In genomic region chr5:136862806-136863205, GRCm38 (mm10) we compare ENCODE assay signal across 11 mouse cellular contexts. TPM values are rescaled to one million over a fixed set of nuclear protein-coding genes. Genes with fewer than 3 reads are reported as not detected.
A peak's percentile ranks its signal among the peaks of the same experiment; 100 is the strongest.
DNase-seq lines count a peak whose midpoint lies in the region; ATAC-seq and TF ChIP-seq lines count a peak whose summit lies in the region.
"Had no signal": no experiment of that assay in that cellular context is flagged by ENCODE, and none has a peak within 500 bp of the region (broad histone marks: within the 10 kb centered on the region; RNA-seq: fewer than 3 reads in every experiment).

No protein-coding gene starts in this region.

- intact Hi-C loops in heart, adult 2 months (cut with DNase I): no loop called here

- no peak overlapping the region for H3K4me3 ChIP-seq in heart, embryonic 15.5 days
- H3K4me3 ChIP-seq in heart, adult 2 months: no peak overlapping the region
- no peak overlapping the region for H3K4me3 ChIP-seq in midbrain, embryonic 11.5 days (ENCODE audit: low read depth, low read length)
- no peak overlapping the region for H3K4me3 ChIP-seq in midbrain, postnatal 0 days (ENCODE audit: low read depth, low read length)
- H3K4me3 ChIP-seq in limb, embryonic 12.5 days (replicated peaks): no peak overlapping the region
- H3K4me3 ChIP-seq: erythroblast, embryonic 14.5 days; midbrain, embryonic 15.5 days had no signal

- TF ChIP-seq POLR2A in heart, adult 2 months (IDR thresholded peaks at IDR 0.05; ENCODE audit: insufficient read depth, low read depth, low read length): no peak

- H3K27ac ChIP-seq in heart, embryonic 15.5 days: 0 out of 2 replicates have a peak overlapping the region, but pooled peaks have one; percentile 77
- H3K27ac ChIP-seq in heart, adult 2 months: no peak overlapping the region
- no peak overlapping the region for H3K27ac ChIP-seq in midbrain, embryonic 11.5 days (ENCODE audit: low read depth, low read length)
- H3K27ac ChIP-seq in midbrain, postnatal 0 days (ENCODE audit: low read depth, low read length): no peak overlapping the region
- peak overlapping the region; percentile 99 for H3K27ac ChIP-seq in limb, embryonic 12.5 days

- no peak overlapping the region for H3K4me2 ChIP-seq in heart, embryonic 15.5 days
- no peak overlapping the region for H3K4me2 ChIP-seq in midbrain, embryonic 11.5 days
- H3K4me2 ChIP-seq in midbrain, postnatal 0 days (ENCODE audit: low read depth, low read length, poor library complexity, severe bottlenecking): no peak overlapping the region
- H3K4me2 ChIP-seq in limb, embryonic 12.5 days: 0 out of 2 replicates have a peak overlapping the region, but pooled peaks have one; percentile 48
- H3K4me2 ChIP-seq: midbrain, embryonic 15.5 days had no signal

- TF ChIP-seq CTCF in heart, adult 2 months (IDR thresholded peaks at IDR 0.05): no peak
- TF ChIP-seq CTCF in midbrain, postnatal 0 days (IDR thresholded peaks at IDR 0.05): no peak

- H3K9me3 ChIP-seq in heart, embryonic 15.5 days (replicated peaks): no peaks in the 10 kb centered on the region
- no peaks in the 10 kb centered on the region for H3K9me3 ChIP-seq in midbrain, embryonic 11.5 days (ENCODE audit: control insufficient read depth, low read length)
- no peaks in the 10 kb centered on the region for H3K9me3 ChIP-seq in midbrain, postnatal 0 days (ENCODE audit: low read length)
- H3K9me3 ChIP-seq in limb, embryonic 12.5 days: peaks cover 5% of the 10 kb centered on the region; the same call in 1 of the 2 replicates
- H3K9me3 ChIP-seq: midbrain, embryonic 15.5 days had no signal

- peaks cover 21% of the 10 kb centered on the region for H3K4me1 ChIP-seq in heart, embryonic 15.5 days (replicated peaks)
- peaks cover 2% of the 10 kb centered on the region; the same call in 1 of the 2 replicates for H3K4me1 ChIP-seq in heart, adult 2 months (ENCODE audit: control insufficient read depth, insufficient read depth, low read length)
- peaks cover 11% of the 10 kb centered on the region for H3K4me1 ChIP-seq in midbrain, embryonic 11.5 days (ENCODE audit: control insufficient read depth, insufficient read depth, low read length)
- 0 out of 2 replicates have a peak, but pooled peaks cover 3% of the 10 kb centered on the region for H3K4me1 ChIP-seq in midbrain, postnatal 0 days (ENCODE audit: insufficient read depth, low read length)
- H3K4me1 ChIP-seq in limb, embryonic 12.5 days (replicated peaks): peaks cover 49% of the 10 kb centered on the region

- 0 out of 2 replicates have a peak overlapping the region, but pooled peaks have one; percentile 6 for H3K9ac ChIP-seq in heart, embryonic 15.5 days
- H3K9ac ChIP-seq in heart, adult 2 months (ENCODE audit: low read depth, low read length): no peak overlapping the region
- no peak overlapping the region for H3K9ac ChIP-seq in midbrain, embryonic 11.5 days (ENCODE audit: low read length)
- H3K9ac ChIP-seq in midbrain, postnatal 0 days (replicated peaks; ENCODE audit: low read length, poor library complexity, severe bottlenecking): no peak overlapping the region
- H3K9ac ChIP-seq in limb, embryonic 12.5 days (replicated peaks): no peak overlapping the region
- H3K9ac ChIP-seq: midbrain, embryonic 15.5 days had no signal

- no peaks in the 10 kb centered on the region for H3K36me3 ChIP-seq in heart, embryonic 15.5 days
- no peaks in the 10 kb centered on the region for H3K36me3 ChIP-seq in heart, adult 2 months (ENCODE audit: control insufficient read depth, insufficient read depth, low read length)
- H3K36me3 ChIP-seq in midbrain, embryonic 11.5 days (ENCODE audit: control insufficient read depth, insufficient read depth, low read length): no peaks in the 10 kb centered on the region
- no peaks in the 10 kb centered on the region for H3K36me3 ChIP-seq in midbrain, postnatal 0 days (ENCODE audit: insufficient read depth, low read length)
- peaks cover 22% of the 10 kb centered on the region; the same call in 1 of the 2 replicates for H3K36me3 ChIP-seq in limb, embryonic 12.5 days
- H3K36me3 ChIP-seq: midbrain, embryonic 15.5 days had no signal

- peaks cover 25% of the 10 kb centered on the region for H3K27me3 ChIP-seq in heart, embryonic 15.5 days
- H3K27me3 ChIP-seq in heart, adult 2 months (ENCODE audit: control insufficient read depth, insufficient read depth, low read length): no peaks in the 10 kb centered on the region
- H3K27me3 ChIP-seq in midbrain, embryonic 11.5 days (ENCODE audit: control insufficient read depth, insufficient read depth, low read length): no peaks in the 10 kb centered on the region
- 0 out of 2 replicates have a peak, but pooled peaks cover 3% of the 10 kb centered on the region for H3K27me3 ChIP-seq in midbrain, postnatal 0 days (ENCODE audit: insufficient read depth, low read length)
- H3K27me3 ChIP-seq in limb, embryonic 12.5 days: no peaks in the 10 kb centered on the region
- H3K27me3 ChIP-seq: midbrain, embryonic 15.5 days had no signal

- TF ChIP-seq EP300 in heart, adult 2 months (IDR thresholded peaks at IDR 0.05; ENCODE audit: insufficient read depth, low read depth, low read length): no peak

- no peak for ATAC-seq in heart, embryonic 15.5 days (replicated peaks; ENCODE audit: insufficient number of reproducible peaks, insufficient read depth, low FRiP score, low read depth)
- no peak for ATAC-seq in midbrain, embryonic 11.5 days (ENCODE audit: low FRiP score)
- no peak for ATAC-seq in midbrain, postnatal 0 days (ENCODE audit: low FRiP score)
- ATAC-seq in limb, embryonic 12.5 days (ENCODE audit: insufficient number of reproducible peaks, insufficient read depth, low FRiP score, low TSS enrichment, low read depth): no peak
- ATAC-seq: midbrain, embryonic 15.5 days had no signal

- H3K79me2 ChIP-seq in heart, adult 2 months (replicated peaks; ENCODE audit: control insufficient read depth, insufficient read depth, low read length): no peaks in the 10 kb centered on the region

- WGBS in heart, embryonic 15.5 days: 60% methylated on average over 4 of the region's 4 CpGs
- 74% methylated on average over 4 of the region's 4 CpGs for WGBS in heart, adult 2 months
- 49% methylated on average over 4 of the region's 4 CpGs for WGBS in midbrain, embryonic 11.5 days
- 59% methylated on average over 4 of the region's 4 CpGs for WGBS in midbrain, postnatal 0 days
- 38% methylated on average over 4 of the region's 4 CpGs for WGBS in limb, embryonic 12.5 days

- no peak for DNase-seq in heart, adult 2 months
- DNase-seq in midbrain, embryonic 11.5 days (ENCODE audit: low spot score, missing footprints): peak; percentile 86
- DNase-seq in midbrain, postnatal 0 days (ENCODE audit: low spot score): no peak
- peak; percentile 65 for DNase-seq in thymus, postnatal 4 days
- DNase-seq in c-Kit-positive CD71-positive TER-119-positive erythroid progenitor cells, embryonic 14.5 days (ENCODE audit: low spot score): no peak
- DNase-seq: adrenal gland, postnatal 14 days; cerebellum, adult 9-10 months had no signal

RNA-seq across cellular contexts. Expression of gene Col26a1, which starts 20.2 kb away (rescaled TPM):
- 13.9 and 19.7 TPM in 2 replicates for polyA plus RNA-seq in heart, embryonic 15.5 days (2015; fragmentation: Nextera tagmentation; extraction: Ambion mirVana)
- total RNA-seq in heart, adult 2 months (2021): under 1 TPM; 0.26 to 0.32 TPM
- polyA plus RNA-seq in heart, adult 2 months (2012; rRNA removed): 0.61 and 1.3 TPM in 2 replicates
- polyA plus RNA-seq in midbrain, embryonic 11.5 days (2014; fragmentation: Nextera tagmentation; extraction: Ambion mirVana): 18.8 and 21.9 TPM in 2 replicates
- 61.9 and 65.1 TPM in 2 replicates for total RNA-seq in midbrain, postnatal 0 days (2014; rRNA removed)
- polyA plus RNA-seq in midbrain, postnatal 0 days (2015; fragmentation: Nextera tagmentation; extraction: Ambion mirVana): 35.5 and 35.7 TPM in 2 replicates
- polyA plus RNA-seq in limb, embryonic 12.5 days (2016; fragmentation: Nextera tagmentation; extraction: Ambion mirVana): 145 and 155 TPM in 2 replicates

RNA-seq across cellular contexts. Expression of gene Ift22, which starts 45.1 kb away (rescaled TPM):
- polyA plus RNA-seq in heart, embryonic 15.5 days (2015; fragmentation: Nextera tagmentation; extraction: Ambion mirVana): 34.3 and 40.6 TPM in 2 replicates
- total RNA-seq in heart, adult 2 months (2021): 10 to 100 TPM in 1 of 2 experiments, 1 to 10 TPM in 1; 8.7 to 10.9 TPM
- polyA plus RNA-seq in heart, adult 2 months (2012; rRNA removed): 7.2 and 7.8 TPM in 2 replicates
- 111 and 114 TPM in 2 replicates for polyA plus RNA-seq in midbrain, embryonic 11.5 days (2014; fragmentation: Nextera tagmentation; extraction: Ambion mirVana)
- total RNA-seq in midbrain, postnatal 0 days (2014; rRNA removed): 33.5 and 42.3 TPM in 2 replicates
- 122 and 137 TPM in 2 replicates for polyA plus RNA-seq in midbrain, postnatal 0 days (2015; fragmentation: Nextera tagmentation; extraction: Ambion mirVana)
- 65.7 and 69.8 TPM in 2 replicates for polyA plus RNA-seq in limb, embryonic 12.5 days (2016; fragmentation: Nextera tagmentation; extraction: Ambion mirVana)

Comparison
In these comparisons a context has a peak if more than half of its experiments do, and no peak if none do; other contexts are left out.
1. H3K27ac ChIP-seq: peak in heart, embryonic 15.5 days (single experiment) and limb, embryonic 12.5 days (single experiment); none in heart, adult 2 months (single experiment), midbrain, embryonic 11.5 days (single experiment) and midbrain, postnatal 0 days (single experiment).
2. DNase-seq: peak in midbrain, embryonic 11.5 days (single experiment) and thymus, postnatal 4 days (single experiment); none in heart, adult 2 months (0 of 2), midbrain, postnatal 0 days (single experiment) and c-Kit-positive CD71-positive TER-119-positive erythroid progenitor cells, embryonic 14.5 days (single experiment).